Mouse (Mus musculus): ENCODE results near the gene Mecr.
A peak's percentile ranks its signal among the peaks of the same experiment; 100 is the strongest.

Mecr gene

DNA sequence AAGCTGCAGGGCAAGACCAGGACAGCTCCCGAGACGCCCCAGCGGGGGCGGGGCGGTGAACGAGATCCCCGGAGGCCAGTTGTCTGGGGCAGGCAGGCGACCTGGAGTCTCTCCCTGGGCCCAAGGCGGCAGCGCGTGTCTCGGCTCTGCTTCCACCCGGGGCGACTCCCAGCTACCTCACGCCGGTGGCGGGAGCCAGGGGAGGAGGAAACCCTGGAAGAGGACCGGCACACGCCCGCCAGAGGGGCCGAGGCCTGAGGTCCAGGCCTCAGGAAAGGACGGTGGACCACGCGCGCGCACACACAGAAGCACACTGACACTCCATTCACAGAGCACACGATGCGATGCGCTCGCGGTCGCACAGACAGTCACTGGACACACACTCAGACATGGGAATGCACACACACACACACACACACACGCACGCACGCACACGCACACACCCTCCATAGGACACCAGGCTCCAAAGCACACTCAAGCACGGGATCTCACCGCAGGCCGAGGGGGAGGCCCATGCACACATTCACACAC, 6.9 kb upstream of the Mecr start:
- no peak for DNase-seq (ENCODE audit: low spot score)

DNA sequence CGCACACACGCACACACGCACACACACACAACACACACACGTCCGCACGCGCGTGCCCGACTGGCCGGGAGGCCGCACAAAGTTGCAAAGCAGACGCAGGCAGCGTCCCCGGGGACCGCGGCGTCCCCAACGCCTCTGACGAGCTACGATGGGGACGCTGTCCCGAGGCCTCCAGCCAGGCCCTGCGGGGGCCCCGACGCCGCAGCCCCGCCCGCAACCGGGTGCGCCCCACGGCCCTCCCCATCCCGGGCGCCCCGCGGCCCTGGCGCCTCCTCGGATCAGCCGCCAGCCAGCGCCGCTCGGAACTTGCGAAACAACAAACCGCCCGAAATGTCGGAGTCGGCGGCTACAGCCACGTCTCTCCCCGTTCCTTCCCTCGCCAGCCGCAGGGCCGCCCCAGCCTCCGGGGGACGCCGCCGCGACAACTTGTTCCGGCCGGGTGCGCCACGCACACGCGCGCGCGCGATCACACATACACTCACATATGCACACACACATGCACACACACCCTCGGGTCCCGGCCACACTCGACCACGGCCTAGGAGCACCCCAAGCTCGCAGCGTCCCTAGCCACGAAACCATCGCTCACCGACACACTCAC, 6.3 kb upstream of the Mecr start:
- no peak for DNase-seq (ENCODE audit: low spot score)

DNA sequence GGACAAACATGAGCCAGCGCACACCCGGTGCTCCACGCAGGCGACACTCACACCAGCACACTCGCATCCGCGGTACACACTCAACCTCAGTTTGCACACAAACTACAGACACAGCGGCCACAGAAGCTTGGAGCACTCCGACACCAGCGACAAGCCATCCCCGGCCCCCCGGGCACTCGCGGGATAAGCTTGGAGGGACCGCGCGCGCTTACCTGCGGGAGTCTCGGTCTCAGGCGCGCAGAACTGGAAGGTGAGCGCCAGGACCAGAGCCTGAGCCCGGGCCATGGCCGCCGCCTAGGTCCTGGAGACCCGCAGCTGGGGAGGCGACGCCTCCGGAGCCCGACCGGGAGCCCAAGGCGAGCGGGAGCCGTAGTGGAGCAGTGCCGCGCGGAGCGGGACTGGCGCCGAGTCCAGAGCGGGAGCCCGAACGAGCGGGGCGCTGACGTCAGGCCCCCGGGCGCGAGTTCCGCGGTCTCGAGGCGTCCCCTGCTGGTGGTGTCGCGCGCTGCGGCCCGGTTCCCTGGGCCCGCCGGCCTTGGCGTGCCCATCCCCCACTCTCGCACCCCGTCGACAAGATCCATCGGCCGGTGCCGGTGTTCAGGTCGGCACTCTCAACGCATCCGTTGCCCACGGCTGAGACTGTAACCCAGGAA, 5.3 kb upstream of the Mecr start, which contains the start of gene Ptpru:
TSS of gene Ptpru (minus strand) at position 417 of the 653 bp plus-strand sequence.
- peak; percentile 74 for DNase-seq (ENCODE audit: low spot score)

DNA sequence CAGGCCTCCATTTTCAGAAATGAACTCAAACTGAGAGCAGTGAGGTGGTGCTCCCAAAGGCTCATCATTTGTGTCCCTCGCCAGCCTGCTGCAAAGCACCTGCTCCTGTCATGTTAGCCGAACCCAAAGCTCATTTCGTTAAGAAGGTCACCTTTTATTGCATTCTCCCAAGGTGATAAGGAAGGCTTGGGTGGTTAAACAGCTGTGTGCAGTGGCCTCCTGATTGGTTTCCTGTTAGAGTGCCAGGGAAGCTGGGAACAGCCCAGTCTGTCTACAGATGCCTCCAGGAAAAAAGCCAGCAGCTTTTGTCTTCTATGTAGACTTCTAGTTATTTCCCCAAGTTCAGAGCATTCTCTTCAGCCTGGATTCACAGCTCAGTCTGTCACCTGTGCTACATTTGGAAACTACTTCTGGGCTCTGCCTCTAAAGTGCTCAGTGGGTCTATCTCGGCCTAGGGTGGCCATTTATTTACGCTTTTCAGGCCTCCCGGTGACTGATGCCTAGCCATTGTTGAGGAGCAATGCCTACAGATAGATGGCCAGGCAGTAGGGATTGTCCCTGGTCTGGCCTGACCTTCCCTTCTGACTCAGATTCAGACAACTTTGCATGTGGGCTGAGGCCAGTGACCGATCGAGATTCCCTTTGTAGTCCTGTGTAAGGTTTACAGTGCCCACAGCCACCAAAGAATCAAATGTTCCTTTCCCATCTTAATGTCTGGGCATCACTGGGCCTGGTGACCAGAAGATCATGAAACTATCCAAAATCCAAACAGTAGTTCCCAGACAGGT, 2.9 kb downstream of the Mecr start:
- no peak for DNase-seq (ENCODE audit: low spot score)

GRCm38 (mm10) chr4:131848082-131848481, 4.8 kb downstream of the Mecr start:
- DNase-seq (ENCODE audit: low spot score), result no peak

- no peak for DNase-seq (ENCODE audit: low spot score)
Observed at GRCm38 (mm10) chr4:131849986-131850638, 6.8 kb downstream of the Mecr start.

- DNase-seq (ENCODE audit: low spot score), result no peak
Observed at GRCm38 (mm10) chr4:131854950-131855349, 11.7 kb downstream of the Mecr start.

GRCm38 (mm10) chr4:131860492-131861340, 17.4 kb downstream of the Mecr start:
- peak; percentile 44 for DNase-seq (ENCODE audit: low spot score)

DNA sequence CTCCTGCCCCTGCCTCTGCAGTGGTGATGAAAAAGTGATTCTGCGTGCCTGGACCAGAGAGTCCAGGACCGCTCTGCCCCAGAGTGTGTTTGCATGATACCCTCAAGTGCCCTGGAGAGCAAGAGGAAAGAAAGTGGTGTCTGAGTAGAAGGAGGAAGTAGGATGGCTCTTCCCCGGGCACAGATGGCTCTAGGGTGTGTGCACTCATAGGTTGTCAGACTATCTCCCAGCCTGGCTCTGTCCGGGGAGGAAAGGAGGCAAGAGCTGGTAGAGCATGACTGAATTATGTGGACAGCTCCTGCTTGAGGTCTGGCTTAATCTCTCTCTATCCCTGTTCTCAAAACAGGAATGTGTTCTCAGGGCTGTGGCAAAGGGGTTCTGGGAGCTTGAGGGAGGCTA, 18.1 kb downstream of the Mecr start:
- DNase-seq (ENCODE audit: low spot score), result no peak

DNA sequence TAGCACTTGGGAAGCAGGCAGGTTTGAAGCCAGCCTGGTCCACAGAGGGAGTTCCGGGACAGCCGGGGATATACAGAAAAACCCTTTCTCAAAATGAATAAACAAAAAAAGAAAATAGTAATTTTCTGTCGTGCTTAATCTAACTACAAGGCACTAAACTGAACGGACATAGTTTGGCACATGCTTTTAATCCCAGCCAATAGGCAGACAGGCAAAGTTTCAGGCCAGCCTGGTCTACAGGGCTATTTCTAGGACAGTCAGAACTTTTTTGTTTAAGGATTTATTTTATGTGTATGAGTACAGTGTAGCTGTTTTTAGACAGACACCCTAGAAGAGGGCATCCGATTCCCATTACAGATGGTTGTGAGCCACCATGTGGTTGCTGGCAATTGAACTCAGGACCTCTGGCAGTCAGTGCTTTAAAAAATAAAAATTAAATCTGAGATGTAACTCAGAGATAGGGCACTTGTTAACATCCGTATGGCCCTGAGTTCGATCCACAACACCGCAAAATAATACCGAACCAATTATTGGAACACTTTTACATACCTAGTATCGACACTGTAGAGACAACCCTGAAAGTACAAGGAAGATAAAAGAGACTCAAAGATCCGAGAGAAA, 29.5 kb downstream of the Mecr start:
- DNase-seq (ENCODE audit: low spot score), result no peak

DNA sequence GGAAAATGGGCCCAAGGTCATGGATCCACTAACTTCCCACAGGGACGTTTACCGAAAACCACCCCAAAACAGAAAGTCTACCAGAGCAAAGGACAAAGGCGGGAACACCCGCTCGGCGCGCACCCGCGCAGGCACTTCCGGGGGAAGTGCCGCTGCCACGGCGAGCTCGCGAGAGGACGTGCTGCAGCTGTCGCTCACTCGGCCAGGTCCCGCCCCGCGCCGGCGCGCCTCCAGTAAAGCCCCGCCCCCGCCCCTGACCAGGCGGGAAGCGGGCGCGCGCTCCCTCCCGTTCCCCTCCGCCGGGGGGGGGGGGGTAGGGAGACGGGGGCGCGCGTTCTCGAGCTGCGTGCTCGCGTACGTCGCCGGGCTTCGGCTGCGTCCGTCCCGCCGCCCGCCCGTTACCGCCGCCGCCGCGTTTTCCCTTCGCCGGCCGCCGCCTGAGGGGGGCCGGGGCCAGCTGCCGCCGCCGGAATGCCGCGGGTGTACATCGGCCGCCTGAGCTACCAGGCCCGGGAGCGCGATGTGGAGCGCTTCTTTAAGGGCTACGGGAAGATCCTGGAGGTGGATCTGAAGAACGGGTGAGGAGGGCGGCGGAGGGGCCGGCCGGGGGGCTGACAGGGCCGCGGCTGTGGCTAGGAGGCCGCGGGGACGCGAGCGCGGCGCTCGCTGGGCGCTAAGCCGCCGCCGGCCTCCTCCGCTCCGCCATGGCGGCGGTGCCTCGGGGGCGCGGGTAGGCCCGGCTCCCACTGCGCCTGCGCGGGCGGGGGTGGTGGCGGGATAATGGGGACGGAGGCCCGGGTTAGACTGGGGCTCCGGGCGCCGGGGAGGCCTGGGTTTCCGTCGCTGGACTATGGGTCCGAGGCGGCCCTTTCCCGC, 30.3 kb downstream of the Mecr start, which contains the start of gene Srsf4:
TSS of gene Srsf4 (plus strand) at position 325 of the 876 bp plus-strand sequence.
- DNase-seq (ENCODE audit: low spot score), result peak; percentile 95

GRCm38 (mm10) chr4:131874169-131874536, 30.9 kb downstream of the Mecr start:
- DNase-seq (ENCODE audit: low spot score), result no peak

DNA sequence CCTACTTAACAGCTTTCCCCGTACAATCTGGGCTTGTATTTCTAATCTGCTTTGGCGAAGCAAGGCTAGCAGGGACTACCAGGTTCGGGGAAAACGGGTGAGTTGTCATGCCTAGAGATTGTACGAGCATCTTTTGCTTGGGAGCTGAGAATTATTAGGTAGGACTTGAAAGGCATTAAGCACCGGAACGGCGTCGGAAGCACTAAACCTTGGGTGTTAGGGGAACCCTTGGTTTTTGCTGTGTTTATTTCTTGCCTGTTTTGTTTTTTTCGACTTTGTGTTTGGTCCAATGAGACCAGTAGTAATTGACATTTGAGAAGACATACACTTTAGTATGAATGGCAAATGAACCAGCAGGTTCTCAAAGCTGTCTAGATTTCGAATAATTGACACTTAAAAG, 31.3 kb downstream of the Mecr start:
- DNase-seq (ENCODE audit: low spot score), result no peak

DNA sequence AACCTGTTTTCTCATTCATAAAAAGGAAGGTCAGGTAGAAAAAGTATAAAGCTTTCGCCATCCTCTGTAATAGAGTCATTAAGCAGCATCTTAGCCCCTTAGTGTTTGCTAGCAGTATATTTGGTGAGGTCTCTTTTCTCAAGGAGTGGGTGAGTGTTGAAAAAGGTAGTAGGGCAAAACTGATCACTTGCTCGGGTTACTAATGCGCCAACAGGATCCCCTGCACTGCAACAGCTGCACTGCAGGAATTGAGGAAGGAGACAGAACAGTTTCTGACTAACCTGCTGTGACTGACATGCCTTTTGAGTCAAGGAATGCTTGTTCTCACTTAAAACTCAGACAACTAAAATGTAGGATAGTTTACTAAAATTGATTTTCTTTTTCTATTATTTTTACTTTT, 32.0 kb downstream of the Mecr start:
- DNase-seq (ENCODE audit: low spot score), result no peak

- no peak for DNase-seq (ENCODE audit: low spot score)
Observed at GRCm38 (mm10) chr4:131876836-131877235, 33.6 kb downstream of the Mecr start.

- no peak for DNase-seq (ENCODE audit: low spot score)
Observed at GRCm38 (mm10) chr4:131879692-131880091, 36.4 kb downstream of the Mecr start.

DNA sequence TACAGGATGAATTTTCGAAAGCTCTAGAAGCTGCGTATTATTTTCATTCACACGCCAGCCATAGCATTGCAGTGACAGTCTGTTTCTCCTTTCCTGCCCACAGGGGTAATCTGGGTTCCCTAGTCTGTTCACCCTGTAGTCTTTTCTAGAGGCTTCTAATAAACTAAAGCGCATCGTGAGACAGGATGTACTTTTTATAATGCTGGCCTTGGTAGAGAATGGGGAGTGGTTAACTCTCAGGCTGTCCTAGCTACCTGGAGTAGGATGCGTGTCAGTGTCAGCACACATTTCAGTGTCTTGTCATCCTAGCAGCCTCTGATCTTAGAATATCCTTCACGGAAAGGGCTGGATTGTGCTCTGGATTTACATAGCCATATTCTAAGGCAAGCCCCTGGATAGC, 38.0 kb downstream of the Mecr start:
- DNase-seq (ENCODE audit: low spot score), result no peak

- DNase-seq (ENCODE audit: low spot score), result no peak
Observed at GRCm38 (mm10) chr4:131883571-131883970, 40.3 kb downstream of the Mecr start.

DNA sequence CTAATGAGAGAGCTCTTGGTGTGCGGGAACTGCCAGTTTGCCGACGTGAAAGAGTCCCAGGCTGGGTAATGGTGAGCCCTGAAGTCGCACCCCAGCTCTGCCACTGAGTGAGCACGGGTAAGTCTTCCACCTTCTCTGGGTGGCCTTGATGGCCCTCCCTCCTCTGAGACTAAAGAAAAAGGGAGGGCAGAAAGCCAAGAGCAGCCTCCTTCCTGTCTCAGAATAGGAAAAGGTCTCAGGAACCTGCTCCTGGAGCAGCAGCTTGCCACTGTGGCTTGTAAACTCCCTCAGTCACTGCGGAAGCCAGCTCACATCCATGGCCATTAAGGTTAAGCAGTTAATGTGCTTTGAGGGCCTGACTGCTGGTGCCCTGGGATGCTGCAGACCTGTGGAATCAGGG, 42.1 kb downstream of the Mecr start:
- DNase-seq (ENCODE audit: low spot score), result no peak

DNA sequence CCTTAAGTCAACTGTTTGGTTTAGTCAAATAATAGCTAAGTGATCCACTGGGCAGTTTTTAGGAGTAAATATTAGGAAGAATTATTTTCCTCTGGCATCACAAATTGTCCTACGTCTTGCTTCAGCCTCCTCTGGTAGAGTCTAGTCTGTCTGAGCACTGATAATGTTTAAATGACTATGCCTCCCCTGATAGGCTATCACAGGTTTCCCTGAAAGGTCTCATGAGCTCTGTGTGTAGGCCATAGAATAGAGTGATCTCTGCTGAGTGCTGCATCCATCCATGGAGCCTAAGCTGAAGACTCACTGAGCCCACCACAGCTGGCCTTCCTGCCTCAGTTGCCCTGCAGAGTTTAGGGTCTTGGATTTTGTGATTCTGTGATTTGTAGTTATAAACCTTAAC, 45.3 kb downstream of the Mecr start:
- no peak for DNase-seq (ENCODE audit: low spot score)
